Mouse (Mus musculus) colon, adult 2 months (tissue): ENCODE data around the gene Cacng8. TPM values are rescaled to one million over a fixed set of nuclear protein-coding genes. Genes with fewer than 3 reads are reported as not detected.

Source experiments
- polyA plus RNA-seq: library from polyadenylated mRNA; depleted of rRNA; stranded (reverse); fragments of >200 nt; gene quantifications from 2 replicates; pipeline ENCODE4 v1.2.3, GENCODE M21; 2012; rRNA removed

Cacng8 gene
- polyA plus RNA-seq = 0.13 and 0.15 TPM in 2 replicates

GRCm38 (mm10) chr7:3390413-3391080, at the start of gene Cacng8:
Gene Cacng8, plus strand, starts transcription at chr7:3390683.

DNA sequence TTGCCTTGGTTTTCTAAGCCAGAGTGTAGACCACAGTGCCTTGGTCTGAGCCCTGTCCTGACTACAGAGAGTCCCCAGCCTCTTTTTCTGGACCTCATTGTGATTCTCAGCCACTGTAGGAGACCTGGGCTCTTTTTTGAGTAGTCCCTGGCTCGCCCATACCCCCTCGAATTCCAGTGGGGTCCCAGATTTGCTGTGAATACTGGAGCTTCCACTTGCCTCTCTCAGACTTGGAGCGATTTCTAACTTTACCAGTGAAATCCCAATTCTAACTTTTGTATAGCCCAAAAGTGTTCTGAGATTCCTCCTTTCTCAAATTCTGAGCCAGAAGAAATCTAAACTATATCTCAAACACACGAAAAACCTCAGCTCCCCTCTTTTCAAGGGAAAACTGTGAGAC, 33.4 kb downstream of the Cacng8 start, which contains the start of gene Cacng6:
Gene Cacng6, plus strand, starts transcription at position 301 of the 400 bp plus-strand sequence.

Other genes starting within 250 kb of the Cacng8 start
- not detected in 2 replicates for gene AU018091, start 221.5 kb upstream of the Cacng8 start, polyA plus RNA-seq
- 0.08 TPM in 1 of 2 replicates, not detected in the other for gene Nlrp12, start 140.9 kb upstream of the Cacng8 start, polyA plus RNA-seq
- gene Myadm, start 101.6 kb upstream of the Cacng8 start, polyA plus RNA-seq = 262 and 388 TPM in 2 replicates
- 1.3 and 2.1 TPM in 2 replicates for gene Prkcg, start 101.5 kb upstream of the Cacng8 start, polyA plus RNA-seq
- gene Cacng7, start 57.7 kb upstream of the Cacng8 start, polyA plus RNA-seq = 8.2 and 12.7 TPM in 2 replicates
- gene Cacng6, start 33.5 kb downstream of the Cacng8 start, polyA plus RNA-seq = 0.14 TPM in 1 of 2 replicates, not detected in the other
- gene Tarm1, start 111.9 kb downstream of the Cacng8 start, polyA plus RNA-seq = 0.07 TPM in 1 of 2 replicates, not detected in the other
- 0.12 TPM in 1 of 2 replicates, not detected in the other for gene Oscar, start 225.5 kb downstream of the Cacng8 start, polyA plus RNA-seq
- gene Ndufa3, start 226.7 kb downstream of the Cacng8 start, polyA plus RNA-seq = 264 and 306 TPM in 2 replicates
- 4.4 and 7.8 TPM in 2 replicates for gene Tfpt, start 239.2 kb downstream of the Cacng8 start, polyA plus RNA-seq
- gene Prpf31, start 239.3 kb downstream of the Cacng8 start, polyA plus RNA-seq = 20.8 and 21.0 TPM in 2 replicates